27 mouse cellular contexts compared by ENCODE assay signal in genomic region chr4:95247977-95248376, GRCm38 (mm10).
DNase-seq lines count a peak whose midpoint lies in the region; ATAC-seq and TF ChIP-seq lines count a peak whose summit lies in the region.
"Had no signal": no experiment of that assay in that cellular context is flagged by ENCODE, and none has a peak within 500 bp of the region (broad histone marks: within the 10 kb centered on the region; RNA-seq: fewer than 3 reads in every experiment).

No protein-coding gene starts in this region.

- no peaks in the 10 kb centered on the region for H3K36me3 ChIP-seq in lung, postnatal 0 days (ENCODE audit: insufficient read depth, low read length)
- no peaks in the 10 kb centered on the region for H3K36me3 ChIP-seq in thymus, adult 2 months (ENCODE audit: control insufficient read depth, insufficient read depth, low read length)
- H3K36me3 ChIP-seq: embryonic facial prominence, embryonic 12.5 days; heart, embryonic 10.5 days; heart, embryonic 15.5 days; hindbrain, embryonic 13.5 days; stomach, embryonic 15.5 days had no signal

- intact Hi-C loops in heart, postnatal 36 days (cut with DNase I) = no loop called here

- H3K9me3 ChIP-seq in lung, postnatal 0 days (ENCODE audit: low read length) = no peaks in the 10 kb centered on the region
- H3K9me3 ChIP-seq: embryonic facial prominence, embryonic 12.5 days; heart, embryonic 10.5 days; heart, embryonic 15.5 days; hindbrain, embryonic 13.5 days; stomach, embryonic 15.5 days had no signal

- 19% methylated on average over 1 of the region's 1 CpGs for WGBS in lung, postnatal 0 days
- WGBS in lung, adult 2 months = 40% methylated on average over 1 of the region's 1 CpGs
- WGBS in thymus, adult 2 months = 41% methylated on average over 1 of the region's 1 CpGs

- H3K4me3 ChIP-seq in lung, postnatal 0 days (ENCODE audit: low read depth, low read length) = no peak overlapping the region
- H3K4me3 ChIP-seq in lung, adult 2 months (replicated peaks; ENCODE audit: extremely low read depth, low read depth, low read length) = no peak overlapping the region
- H3K4me3 ChIP-seq in bone marrow macrophage, adult 2 months (ENCODE audit: insufficient read depth, low read length) = no peak overlapping the region
- H3K4me3 ChIP-seq in thymus, adult 2 months (ENCODE audit: control insufficient read depth, insufficient read depth, low read length) = no peak overlapping the region
- H3K4me3 ChIP-seq: embryonic facial prominence, embryonic 12.5 days; gastrocnemius, adult 2 months; heart, embryonic 10.5 days; heart, embryonic 15.5 days; hindbrain, embryonic 13.5 days; stomach, embryonic 15.5 days had no signal

- no peak overlapping the region for H3K27ac ChIP-seq in lung, postnatal 0 days (ENCODE audit: low read length)
- H3K27ac ChIP-seq in bone marrow macrophage, adult 2 months (ENCODE audit: insufficient read depth, low read depth, low read length) = peak overlapping the region; percentile 35
- no peak overlapping the region for H3K27ac ChIP-seq in thymus, adult 2 months (ENCODE audit: control insufficient read depth, insufficient read depth, low read length)
- H3K27ac ChIP-seq: embryonic facial prominence, embryonic 12.5 days; gastrocnemius, adult 2 months; heart, embryonic 10.5 days; heart, embryonic 15.5 days; hindbrain, embryonic 13.5 days; liver, embryonic 14.5 days; stomach, embryonic 15.5 days had no signal

- no peak for TF ChIP-seq CTCF in lung, postnatal 0 days (IDR thresholded peaks at IDR 0.05)
- no peak for TF ChIP-seq CTCF in lung, adult 2 months (IDR thresholded peaks at IDR 0.05; ENCODE audit: insufficient read depth, low read length)
- TF ChIP-seq CTCF in bone marrow macrophage, adult 2 months (IDR thresholded peaks at IDR 0.05; ENCODE audit: low read depth, low read length) = no peak
- TF ChIP-seq CTCF in thymus, adult 2 months (IDR thresholded peaks at IDR 0.05; ENCODE audit: borderline replicate concordance, control insufficient read depth, extremely low read depth, insufficient read depth, low read length, poor library complexity) = no peak

- DNase-seq in heart, adult 11 months = peak; percentile 51
- no peak for DNase-seq in heart, postnatal 36 days
- DNase-seq in lung, postnatal 0 days (ENCODE audit: low spot score) = peak; percentile 18
- no peak for DNase-seq in lung, adult 2 months
- no peak for DNase-seq in thymus, adult 2 months
- DNase-seq in cerebellum, adult 11-12 months = no peak
- DNase-seq: adrenal gland, postnatal 25 days; cerebellum, adult 8-10 months; cerebellum, postnatal 36 days; embryo, embryonic 11 days; gastrocnemius, adult 2 months; layer of hippocampus, postnatal 36 days; liver; right cerebral cortex, postnatal 25 days; thymus, postnatal 14 days had no signal

- H3K4me1 ChIP-seq in lung, postnatal 0 days (ENCODE audit: insufficient read depth, low read depth, low read length) = no peaks in the 10 kb centered on the region
- no peaks in the 10 kb centered on the region for H3K4me1 ChIP-seq in lung, adult 2 months (ENCODE audit: control insufficient read depth, insufficient read depth, low read length)
- H3K4me1 ChIP-seq in bone marrow macrophage, adult 2 months (ENCODE audit: control insufficient read depth, insufficient read depth, low read length) = peaks cover 30% of the 10 kb centered on the region
- H3K4me1 ChIP-seq in thymus, adult 2 months (replicated peaks; ENCODE audit: control insufficient read depth, insufficient read depth, low read length) = no peaks in the 10 kb centered on the region
- H3K4me1 ChIP-seq: heart, embryonic 10.5 days; heart, embryonic 15.5 days; hindbrain, embryonic 13.5 days; stomach, embryonic 15.5 days had no signal

- no peak for TF ChIP-seq EP300 in lung, postnatal 0 days (IDR thresholded peaks at IDR 0.05)

- H3K4me2 ChIP-seq in lung, postnatal 0 days (replicated peaks; ENCODE audit: low read depth, low read length) = no peak overlapping the region
- H3K4me2 ChIP-seq: embryonic facial prominence, embryonic 12.5 days; heart, embryonic 15.5 days; hindbrain, embryonic 13.5 days; midbrain, embryonic 11.5 days; stomach, embryonic 15.5 days had no signal

- no peak for TF ChIP-seq POLR2A in lung, adult 2 months (IDR thresholded peaks at IDR 0.05; ENCODE audit: borderline replicate concordance, extremely low read depth, low read depth, low read length)
- no peak for TF ChIP-seq POLR2A in bone marrow macrophage, adult 2 months (IDR thresholded peaks at IDR 0.05; ENCODE audit: borderline replicate concordance, low read depth, low read length)
- no peak for TF ChIP-seq POLR2A in thymus, adult 2 months (IDR thresholded peaks at IDR 0.05; ENCODE audit: control insufficient read depth, extremely low read depth, insufficient read depth, low read length, poor library complexity)

- H3K27me3 ChIP-seq in lung, postnatal 0 days (replicated peaks; ENCODE audit: insufficient read depth, low read length) = no peaks in the 10 kb centered on the region
- no peaks in the 10 kb centered on the region for H3K27me3 ChIP-seq in thymus, adult 2 months (ENCODE audit: control insufficient read depth, insufficient read depth, low read length)
- H3K27me3 ChIP-seq: CH12.LX; embryonic facial prominence, embryonic 12.5 days; heart, embryonic 15.5 days; hindbrain, embryonic 13.5 days; stomach, embryonic 15.5 days had no signal

- H3K9ac ChIP-seq in lung, postnatal 0 days (replicated peaks; ENCODE audit: low read depth) = no peak overlapping the region
- H3K9ac ChIP-seq: embryonic facial prominence, embryonic 12.5 days; heart, embryonic 15.5 days; hindbrain, embryonic 13.5 days; liver, embryonic 14.5 days; stomach, embryonic 15.5 days had no signal

- ATAC-seq in lung, postnatal 0 days = no peak
- ATAC-seq: forebrain, embryonic 14.5 days; intestine, postnatal 0 days; midbrain, embryonic 16.5 days had no signal

Comparison
In these comparisons a context has a peak if more than half of its experiments do, and no peak if none do; other contexts are left out.
1. DNase-seq: peak in heart, adult 11 months (single experiment) and lung, postnatal 0 days (single experiment); none in heart, postnatal 36 days (0 of 2), lung, adult 2 months (single experiment), thymus, adult 2 months (single experiment) and cerebellum, adult 11-12 months (single experiment).